Mouse (Mus musculus) retina, adult 2 months (tissue): Measurements from ENCODE around the gene Celsr1.

Experiments
- DNase-seq: peaks from one replicate; pipeline ENCODE4 v3.0.0-alpha.2; 2012; ENCODE audit warnings: low read depth, low spot score

Celsr1 gene

DNA sequence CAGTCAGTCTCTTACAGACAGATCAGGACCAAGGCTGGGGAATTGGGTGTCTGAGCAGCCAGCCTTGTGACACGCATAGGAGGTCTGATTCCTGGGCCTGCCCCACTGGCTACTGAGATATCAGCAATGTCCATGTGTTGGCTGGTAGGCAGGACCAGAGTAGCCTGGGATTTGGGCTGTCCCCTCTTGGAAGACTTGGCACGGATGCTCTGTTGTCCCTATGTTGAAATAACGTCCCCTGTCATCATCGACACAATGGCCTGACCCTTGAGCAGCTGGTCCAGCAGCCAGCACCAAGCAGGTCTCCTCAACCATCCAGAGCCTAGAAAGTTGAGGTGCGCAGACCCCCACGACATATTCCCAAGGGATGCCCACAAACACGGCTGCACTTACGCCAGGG lies 70.9 kb downstream of the Celsr1 start:
- no peak for DNase-seq

DNA sequence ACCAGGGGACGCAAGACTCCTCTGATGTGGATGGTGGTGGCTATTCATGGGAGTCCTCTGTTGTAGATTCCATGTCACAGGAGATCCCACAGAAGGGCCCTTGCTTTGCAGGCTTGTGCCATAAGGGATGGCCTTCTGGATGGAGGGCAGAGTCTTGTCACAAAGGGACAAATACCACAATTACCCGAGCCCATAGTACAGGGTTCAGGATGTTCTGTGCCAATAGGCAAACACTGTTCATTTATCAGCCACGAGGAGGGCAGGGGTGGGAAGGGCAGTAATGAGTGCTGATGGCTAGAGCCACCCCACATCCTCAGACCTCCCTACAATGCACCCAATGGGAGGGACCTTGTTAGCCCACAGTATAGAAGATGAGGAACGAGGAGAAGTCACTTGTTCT lies 71.9 kb downstream of the Celsr1 start:
- DNase-seq = no peak

DNA sequence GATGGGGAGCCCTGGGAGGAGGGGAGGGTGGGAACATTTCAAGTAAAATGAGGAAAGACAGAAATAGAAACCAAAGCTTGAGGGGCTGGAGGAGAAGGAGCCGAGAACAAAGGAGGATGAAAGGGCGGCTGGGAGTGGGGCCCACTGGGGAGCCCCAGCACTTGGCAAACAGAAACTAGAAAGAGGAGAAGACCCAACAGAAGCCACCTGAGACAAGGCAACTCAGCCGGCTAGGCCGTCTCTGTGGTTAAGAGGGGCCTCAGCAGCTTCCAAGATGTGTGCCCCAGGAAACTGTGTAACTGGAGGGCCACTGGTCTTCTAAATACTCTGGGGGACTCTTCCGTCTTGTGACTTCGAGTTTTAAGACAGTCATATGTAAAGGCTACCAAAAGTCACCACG lies 72.4 kb downstream of the Celsr1 start:
- DNase-seq = no peak

DNA sequence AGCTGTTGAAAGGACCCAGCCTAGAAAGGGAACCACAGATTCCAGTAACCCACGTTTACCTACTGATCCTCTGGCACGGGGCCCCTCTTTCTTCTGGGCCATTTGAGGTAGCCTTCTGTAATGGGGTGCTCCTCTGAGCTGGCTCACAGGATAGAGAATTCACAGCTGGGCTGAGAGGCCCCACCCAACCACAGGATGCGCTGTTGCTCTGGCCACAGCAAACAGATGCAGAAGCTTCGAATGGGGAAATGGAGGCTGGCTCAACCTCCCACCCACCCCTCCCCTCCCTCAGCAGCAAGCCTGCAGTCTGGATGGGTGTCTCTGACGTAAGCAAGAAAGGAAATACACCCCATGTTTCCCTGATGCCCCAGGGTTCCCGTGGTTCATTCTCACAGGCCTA lies 77.4 kb downstream of the Celsr1 start:
- no peak for DNase-seq

DNA sequence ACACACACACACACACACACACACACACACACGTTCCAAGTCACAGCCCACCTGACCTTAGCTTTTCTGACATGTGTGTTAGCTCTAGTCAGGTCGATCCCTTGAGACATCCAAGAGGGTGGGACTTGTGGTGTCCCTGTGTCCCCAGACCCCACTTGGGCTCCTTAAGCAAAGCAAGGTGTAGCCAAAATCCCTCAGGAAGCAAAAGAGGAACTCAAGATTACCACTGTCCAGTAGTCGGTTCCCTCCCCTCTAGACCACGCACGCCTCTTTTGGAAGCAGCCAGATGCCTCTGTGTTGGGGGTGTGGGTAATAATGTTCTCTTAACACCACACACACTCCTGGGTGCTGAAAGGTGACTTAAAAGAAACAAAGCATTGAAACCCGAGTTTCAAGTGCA lies 80.1 kb downstream of the Celsr1 start:
- DNase-seq = no peak

DNA sequence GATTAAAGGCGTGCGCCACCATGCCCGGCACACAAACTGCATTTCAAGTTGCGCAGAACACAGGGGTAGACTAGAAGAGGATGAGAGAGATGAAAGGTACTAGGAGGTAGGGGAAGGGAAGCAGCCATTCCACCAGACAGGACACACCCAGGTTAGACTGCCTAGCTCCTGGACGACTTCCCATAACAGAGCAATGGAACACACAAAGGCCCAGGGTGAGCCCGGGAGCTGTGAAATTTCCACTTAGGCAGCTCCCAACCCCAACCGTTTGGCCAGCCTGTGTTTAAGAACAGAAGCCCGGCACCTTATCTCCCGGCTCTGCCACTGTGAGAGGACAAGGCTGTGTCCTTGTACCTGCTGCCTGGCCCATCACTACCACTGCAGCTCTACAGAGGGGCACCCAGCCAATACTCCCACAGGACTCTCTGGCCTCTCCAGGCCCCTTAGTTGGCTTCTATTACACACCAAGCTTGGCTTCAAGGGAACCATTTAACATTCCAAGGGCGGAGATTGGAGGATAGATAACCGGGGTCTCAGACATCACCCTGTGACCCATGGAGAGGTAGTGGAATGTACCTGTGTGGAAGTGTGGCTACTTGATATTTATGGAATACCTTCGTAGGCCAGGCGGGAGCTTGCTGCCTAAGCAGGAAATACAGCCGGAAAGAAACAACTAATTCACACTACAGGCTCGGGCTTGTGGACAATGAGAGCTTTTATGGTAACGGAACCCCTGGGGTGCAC lies 84.0 kb downstream of the Celsr1 start:
- DNase-seq = no peak

DNA sequence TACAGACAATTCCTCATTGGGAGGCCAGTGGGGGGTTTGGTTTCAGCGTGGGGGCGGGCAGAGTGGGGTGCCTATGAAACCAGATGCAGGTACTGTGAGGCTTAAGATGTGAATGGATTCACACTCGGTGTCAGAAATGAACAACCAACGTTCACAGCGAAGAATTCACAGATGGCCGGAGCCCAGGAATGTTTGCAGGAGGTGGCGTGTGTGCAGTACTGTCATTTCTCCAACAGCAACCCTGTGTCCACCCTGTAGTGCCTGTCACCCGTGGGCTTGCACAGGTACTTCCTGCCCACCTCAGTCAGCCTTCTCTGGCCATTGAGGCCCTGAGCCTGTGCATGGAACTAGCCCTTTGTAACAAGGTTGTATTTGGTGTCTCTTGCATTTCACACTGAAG lies 85.6 kb downstream of the Celsr1 start:
- DNase-seq = no peak

DNA sequence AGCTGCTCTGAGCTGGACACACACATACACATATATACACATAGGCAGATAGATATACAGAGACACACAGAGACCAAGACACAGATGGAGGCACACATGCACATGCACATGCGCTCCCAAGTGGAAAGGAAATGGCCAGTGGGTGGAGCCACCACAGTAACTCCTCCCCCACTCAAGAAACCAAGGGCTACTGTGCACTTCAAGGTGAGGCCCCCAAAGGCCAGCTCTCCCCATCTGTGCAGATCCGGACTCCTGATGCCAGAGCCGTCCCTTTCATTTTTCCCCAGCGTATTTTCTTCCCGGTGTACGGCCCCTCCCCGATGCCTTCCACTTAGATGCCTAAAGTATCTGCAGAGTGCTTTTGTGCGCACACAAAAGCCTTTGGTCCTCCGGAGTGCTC lies 86.0 kb downstream of the Celsr1 start:
- no peak for DNase-seq

DNA sequence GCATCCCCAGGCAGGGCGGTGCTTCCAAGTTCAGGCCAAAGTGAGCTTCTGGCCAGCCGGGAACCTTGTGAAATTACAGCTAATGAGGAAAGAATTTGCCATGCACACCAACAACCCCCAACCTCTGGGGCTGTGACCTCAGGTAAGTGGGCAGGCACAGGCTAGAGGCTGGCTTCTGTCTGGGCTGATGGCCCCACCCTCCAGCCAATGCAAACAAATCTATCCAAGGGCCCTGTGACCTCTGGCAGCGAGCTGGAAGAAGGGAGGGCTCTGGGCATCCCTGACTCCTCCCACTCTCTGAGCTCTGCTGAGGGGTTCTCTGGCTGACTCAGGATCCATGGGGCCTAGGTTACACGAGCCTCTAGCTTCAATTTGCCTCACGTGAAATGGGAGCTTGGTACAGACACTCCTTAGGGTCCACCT lies 97.9 kb downstream of the Celsr1 start:
- DNase-seq = no peak

DNA sequence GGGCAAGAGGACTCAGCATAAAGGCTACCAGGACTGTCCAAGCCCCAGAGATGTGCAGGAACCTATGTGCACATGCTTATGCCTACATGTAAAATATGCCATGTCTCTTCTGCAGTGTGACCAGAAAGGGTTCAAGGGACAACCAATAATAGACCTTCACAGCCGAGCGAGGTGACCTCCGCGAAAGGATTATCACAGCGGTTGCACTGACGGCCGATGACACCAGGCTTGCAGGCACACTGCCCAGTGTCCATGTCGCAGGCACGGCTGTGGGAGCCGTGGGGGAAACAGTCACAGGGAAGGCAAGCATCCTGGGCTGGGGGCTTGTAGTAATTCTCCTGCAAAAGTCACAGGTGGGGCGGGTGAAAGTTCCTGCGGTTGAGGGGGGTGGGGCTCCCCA lies 105.4 kb downstream of the Celsr1 start:
- no peak for DNase-seq

DNA sequence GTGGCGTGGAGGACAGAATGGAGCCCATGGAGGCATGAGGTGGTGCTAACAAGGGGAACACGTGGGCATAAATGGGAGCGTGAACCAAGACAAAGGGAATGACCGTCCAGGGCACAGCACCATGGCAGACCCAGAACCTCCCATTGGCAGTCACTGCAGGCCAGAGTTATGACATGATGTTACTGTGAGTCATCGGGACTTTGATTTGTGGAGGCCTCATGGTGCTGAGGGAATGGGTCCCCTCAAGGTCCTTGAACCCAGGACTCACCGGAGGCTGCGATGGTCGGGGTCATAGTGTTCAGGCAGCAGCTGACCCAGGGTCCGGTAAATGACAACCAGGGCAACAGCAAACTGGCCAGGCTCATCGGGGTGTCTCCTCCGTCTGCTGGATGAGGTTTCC lies 111.7 kb downstream of the Celsr1 start:
- no peak for DNase-seq

DNA sequence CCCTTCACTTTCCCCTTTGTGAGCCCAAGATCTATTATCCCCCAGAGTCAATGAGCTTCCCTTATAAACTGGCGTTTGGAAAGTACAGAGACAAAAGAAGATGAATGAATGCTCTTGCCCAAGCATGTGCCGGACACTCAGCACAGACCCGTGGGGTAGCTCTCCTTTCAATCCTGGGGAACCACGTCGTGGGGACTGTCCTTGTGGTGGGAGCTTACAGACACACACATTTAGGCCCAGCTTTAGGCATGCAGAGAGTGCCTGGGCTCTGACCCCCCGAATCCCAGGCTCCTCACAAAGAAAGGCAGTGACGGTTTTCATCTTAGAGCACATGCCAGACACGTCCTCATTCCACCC lies 113.7 kb downstream of the Celsr1 start:
- no peak for DNase-seq

DNA sequence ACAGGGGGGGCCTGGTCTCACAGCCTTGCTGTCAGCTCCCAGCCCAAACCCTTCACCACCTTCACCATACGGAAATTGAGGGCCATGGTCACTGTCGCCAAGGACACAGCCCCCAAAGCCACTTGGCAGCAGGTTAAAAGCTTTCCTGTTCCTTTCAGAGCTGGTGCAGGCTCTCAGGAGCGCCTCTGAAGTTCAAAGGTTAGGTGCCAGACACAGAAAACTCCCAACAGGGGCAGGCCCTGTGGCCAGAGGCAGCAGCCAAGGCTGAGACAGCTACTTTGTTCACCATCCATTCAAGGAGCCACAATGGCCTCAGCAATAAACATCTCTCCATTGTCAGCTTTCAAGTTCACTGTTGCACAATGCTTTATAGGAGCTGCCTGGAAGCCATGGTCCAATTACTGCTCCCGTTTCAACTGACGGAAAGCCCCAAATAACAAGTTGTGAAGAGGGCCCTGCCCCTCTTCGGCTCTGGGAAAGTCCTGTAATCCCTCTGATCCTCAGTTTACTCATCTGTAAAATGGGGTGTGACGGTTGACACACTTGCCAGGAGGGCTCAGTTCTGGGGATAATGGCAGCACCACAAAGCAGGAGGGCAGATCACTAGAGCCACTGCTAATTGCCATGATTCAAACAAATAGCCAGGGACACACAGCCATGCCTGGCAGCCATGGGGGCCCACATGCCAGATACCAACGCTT lies 114.2 kb downstream of the Celsr1 start:
- DNase-seq = no peak

DNA sequence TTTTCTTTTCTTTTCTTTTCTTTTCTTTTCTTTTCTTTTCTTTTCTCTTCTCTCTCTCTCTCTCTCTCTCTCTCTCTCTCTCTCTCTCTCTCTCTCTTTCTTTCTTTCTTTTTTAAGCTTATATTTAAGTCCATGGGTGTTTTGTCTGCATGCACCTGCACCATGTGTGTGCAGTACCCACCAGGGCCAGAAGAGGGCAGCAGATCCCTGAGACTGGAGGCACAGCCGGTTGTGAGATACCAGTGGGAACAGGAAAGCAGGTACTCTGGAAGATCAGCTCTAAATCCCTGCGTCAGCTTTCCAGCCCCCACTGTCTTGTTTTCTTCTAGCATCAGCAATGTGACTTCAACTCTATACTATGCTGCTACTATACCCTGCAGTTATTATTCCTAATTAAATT lies 120.0 kb downstream of the Celsr1 start:
- no peak for DNase-seq

DNA sequence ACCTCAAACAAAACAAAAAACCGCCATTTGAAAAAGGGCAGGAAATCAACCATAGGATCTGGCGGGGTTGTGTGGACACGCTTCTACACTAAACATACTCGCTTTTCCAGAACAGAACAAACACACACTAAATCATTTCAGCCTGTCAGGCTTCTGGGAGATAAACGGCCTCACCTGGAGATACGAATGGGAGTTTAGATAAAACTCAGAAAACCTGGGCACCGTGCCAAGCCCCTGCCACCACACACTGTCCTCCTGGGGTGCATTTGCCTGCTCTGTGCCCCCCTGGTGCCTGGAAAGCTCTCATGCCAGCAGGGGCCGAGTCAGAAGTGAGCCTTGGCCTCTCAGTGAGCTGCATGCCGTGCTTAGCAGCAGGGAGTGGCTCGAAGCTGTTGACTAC lies 123.6 kb downstream of the Celsr1 start:
- no peak for DNase-seq

DNA sequence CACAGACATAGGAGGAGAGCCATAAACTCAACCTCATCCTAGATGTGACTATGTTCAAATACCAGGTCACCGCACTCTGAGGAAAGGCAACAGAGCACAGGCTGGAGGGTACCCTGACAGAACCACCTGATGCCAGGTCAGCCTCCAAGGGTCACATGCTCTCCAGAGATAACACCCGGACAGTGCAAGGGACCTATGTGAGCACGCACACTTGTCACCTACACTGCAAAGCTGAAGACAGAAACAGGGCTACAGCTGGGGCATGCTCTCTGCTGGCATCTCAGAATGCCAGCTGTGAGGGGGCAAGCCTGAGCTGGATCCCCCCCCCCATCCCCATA lies 124.1 kb downstream of the Celsr1 start:
- DNase-seq = no peak

DNA sequence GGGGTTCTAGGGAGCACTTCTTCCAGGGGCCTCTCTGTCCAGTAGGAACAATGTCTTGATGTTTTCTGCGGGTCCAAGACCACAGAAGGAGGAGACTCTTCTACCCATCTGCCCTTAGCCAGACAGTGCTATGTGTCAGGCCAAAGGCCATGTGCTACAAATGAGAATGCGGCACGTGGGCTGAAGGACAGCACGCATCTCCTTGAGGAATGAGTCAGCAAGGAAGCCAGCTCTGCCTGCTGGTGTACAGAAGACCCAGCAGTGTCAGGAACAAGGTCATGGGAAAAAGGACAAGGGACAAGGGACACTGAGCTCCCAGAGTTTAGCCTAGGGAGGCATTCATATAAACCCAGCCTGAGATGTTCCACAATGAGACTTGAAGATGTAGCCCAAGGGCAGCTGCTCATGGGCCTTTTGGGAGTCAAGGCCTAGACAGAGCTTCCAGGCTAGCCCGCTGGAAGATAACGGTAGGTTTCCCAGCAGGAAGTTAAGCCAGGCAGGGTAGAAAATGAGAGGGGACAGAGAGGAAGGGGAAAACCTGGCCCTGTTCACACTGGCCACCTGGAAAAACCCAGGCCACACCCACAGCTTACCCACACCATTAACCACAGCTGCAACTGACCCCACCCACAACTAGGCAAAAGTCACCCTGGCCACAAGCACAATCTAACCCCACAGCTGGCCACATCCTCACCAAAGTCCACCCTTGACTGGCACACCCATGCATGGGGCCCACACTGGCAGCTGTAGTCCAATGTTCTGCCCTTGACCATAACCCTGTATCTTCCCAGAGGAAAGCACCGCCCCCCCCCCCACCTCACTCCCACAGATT lies 124.7 kb downstream of the Celsr1 start:
- DNase-seq = no peak

DNA sequence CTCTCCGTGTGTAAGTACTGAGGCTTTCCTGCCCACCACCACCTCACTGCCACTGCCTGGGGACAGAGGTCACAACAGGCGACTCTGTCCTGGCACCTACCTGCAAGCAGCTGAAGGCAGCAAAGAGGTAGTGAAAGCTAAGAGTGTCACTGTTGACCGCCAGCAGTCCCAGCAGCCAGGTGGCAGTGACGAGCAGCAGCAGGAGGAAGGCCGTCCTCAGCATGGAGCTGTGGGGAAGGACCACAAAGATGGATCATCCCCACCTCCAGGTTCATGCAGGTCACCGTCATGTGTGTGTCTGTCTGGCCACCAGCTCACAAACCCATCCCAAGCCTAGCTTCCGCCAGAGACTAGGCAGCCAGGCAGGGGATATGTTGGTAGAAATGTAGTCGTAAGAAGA lies 129.8 kb downstream of the Celsr1 start:
- DNase-seq = no peak

DNA sequence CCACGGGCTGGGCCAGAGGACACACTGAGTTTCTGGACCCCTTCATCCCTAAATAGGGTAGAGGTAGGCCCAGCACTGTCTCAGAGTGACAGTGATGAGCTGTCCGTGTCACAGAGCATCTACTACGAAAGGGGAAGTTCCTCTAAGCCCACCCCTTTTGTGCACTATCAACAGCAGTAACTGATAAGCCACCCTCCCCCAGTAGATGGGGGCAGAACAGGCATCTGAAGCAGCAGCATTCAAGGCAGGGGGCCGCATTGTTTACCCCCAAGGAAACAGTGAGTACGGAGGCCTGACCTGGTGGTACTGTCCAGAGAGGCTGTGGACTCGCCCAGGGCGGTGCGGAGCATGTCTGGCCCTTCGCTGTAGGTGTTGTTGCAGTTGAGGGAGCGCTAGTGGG lies 131.1 kb downstream of the Celsr1 start:
- DNase-seq = no peak

DNA sequence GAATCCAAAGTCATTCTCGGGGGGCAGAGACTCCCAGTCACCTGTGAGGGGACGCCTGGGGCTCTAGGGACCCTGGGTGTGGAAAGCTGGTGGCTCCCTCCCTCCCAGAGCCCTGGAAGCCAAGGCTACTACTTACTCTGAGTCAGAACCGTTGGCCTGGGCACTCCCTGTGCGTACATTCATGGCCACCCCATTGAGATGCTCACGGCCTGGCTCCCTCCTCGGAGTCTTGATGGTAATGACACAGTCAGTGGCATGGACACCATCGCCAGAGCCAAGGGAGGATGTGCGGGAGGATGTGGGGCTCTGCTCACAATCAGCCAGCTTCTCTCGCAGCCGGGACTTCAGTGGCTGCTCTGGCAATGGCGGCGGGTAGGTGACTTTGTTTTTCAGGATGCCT lies 132.8 kb downstream of the Celsr1 start:
- DNase-seq = no peak

DNA sequence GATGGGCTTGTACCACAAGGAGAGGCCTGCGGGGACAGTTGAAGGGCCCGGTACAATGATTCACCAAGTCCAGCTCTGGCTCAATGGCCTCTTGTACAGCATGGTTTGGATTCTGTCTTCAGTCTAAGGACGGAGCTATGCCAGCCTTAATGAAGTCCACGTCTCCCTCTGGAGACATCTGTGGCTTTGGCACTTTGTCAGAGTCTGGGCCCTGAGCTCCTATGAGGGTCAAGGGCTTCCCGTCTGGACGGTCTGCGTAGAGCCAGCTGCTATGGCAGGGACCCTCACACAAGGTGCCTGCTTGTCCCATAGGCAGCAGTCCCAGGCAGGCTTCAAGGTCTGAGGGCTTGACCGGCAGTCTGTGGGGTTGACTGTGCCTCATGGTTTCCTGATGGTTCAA lies 133.3 kb downstream of the Celsr1 start:
- no peak for DNase-seq

DNA sequence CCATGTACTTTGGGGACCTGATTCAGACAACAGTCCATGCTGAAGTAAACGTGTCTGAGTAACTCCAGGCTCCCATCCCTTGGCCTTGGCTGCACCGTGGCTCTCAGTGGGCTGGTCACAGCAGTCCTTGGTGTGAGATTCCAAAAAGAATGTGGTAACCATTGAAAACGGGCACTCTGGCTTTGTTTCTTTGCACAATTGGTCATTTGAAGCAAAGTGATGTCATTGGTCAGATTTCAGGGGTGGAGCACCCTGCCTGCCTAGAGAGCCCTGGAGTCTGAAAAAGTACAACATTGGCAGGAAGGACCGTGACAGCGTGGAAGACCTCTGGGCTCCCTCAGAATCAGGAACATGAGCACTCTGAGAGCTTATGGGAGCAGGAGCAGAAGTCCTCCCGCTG lies 134.2 kb downstream of the Celsr1 start:
- DNase-seq = no peak

DNA sequence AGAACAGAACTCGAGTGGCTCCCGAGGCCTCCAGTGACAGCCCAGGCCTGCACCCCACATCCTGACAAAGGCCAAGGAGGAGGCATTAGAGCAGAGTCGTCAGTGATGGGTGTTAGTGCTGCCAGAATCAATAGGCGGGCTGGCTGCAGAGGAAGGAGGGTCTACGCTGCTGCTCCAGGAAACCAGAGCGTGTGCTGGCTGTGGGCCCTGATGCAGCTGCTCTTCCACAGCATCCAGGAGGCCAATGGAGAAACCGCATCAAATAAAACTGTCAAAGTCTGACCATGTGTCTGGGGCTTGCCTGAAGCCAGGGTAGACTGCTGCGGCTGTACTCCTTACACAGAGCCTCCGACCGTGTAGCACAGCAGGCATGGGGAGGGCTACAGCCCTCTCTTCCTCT lies 136.5 kb downstream of the Celsr1 start:
- DNase-seq = no peak
